ENCODE assay signal across 8 mouse cellular contexts in genomic region chr16:8406708-8407107, GRCm38 (mm10). TPM values are rescaled to one million over a fixed set of nuclear protein-coding genes. Genes with fewer than 3 reads are reported as not detected.
A peak's percentile ranks its signal among the peaks of the same experiment; 100 is the strongest.
DNase-seq lines count a peak whose midpoint lies in the region; ATAC-seq and TF ChIP-seq lines count a peak whose summit lies in the region.

No protein-coding gene starts in this region.

- DNase-seq in CD8-positive naive resting alpha-beta T cell, adult 2 months (ENCODE audit: low read depth in 2 of 2, low spot score in 2 of 2), result peak; percentile 46 to 62
- no peak for DNase-seq in Patski (ENCODE audit: low read depth, low spot score)
- peak; percentile 61 to 83 for DNase-seq in cerebellum, postnatal 25 days
- DNase-seq in gastrocnemius, postnatal 10 days, result peak; percentile 70
- peak; percentile 60 to 81 for DNase-seq in kidney, postnatal 36 days
- DNase-seq in lung, adult 2 months, result peak; percentile 43
- peak; percentile 75 for DNase-seq in retina, postnatal 7 days (ENCODE audit: low read depth, low spot score)
- DNase-seq in urinary bladder, postnatal 36 days (ENCODE audit: low spot score in 2 of 2), result peak; percentile 21 to 43

- under 1% methylated on average over 6 of the region's 6 CpGs for WGBS in lung, adult 2 months

- H3K27me3 ChIP-seq in Patski, result peaks cover 19% of the 10 kb centered on the region

- CTCF ChIA-PET in Patski (lab: Charles Lee), result no interaction called here

- no peak for TF ChIP-seq POLR2A in lung, adult 2 months (IDR thresholded peaks at IDR 0.05; ENCODE audit: borderline replicate concordance, extremely low read depth, low read depth, low read length)

- TF ChIP-seq CTCF in Patski (IDR thresholded peaks at IDR 0.05), result peak; percentile 72
- peak; percentile 61 for TF ChIP-seq CTCF in lung, adult 2 months (IDR thresholded peaks at IDR 0.05; ENCODE audit: insufficient read depth, low read length)

- in situ Hi-C loops in Patski (cut with MboI; ENCODE audit: low pct_unique_long_range_greater_than_20kb), result no loop called here

- H3K4me3 ChIP-seq in lung, adult 2 months (replicated peaks; ENCODE audit: extremely low read depth, low read depth, low read length), result no peak overlapping the region

- POLR2A ChIA-PET in Patski (lab: Charles Lee), result no interaction called here

- ATAC-seq in Patski, result no peak

- no peaks in the 10 kb centered on the region for H3K4me1 ChIP-seq in lung, adult 2 months (ENCODE audit: control insufficient read depth, insufficient read depth, low read length)

RNA-seq across cellular contexts. Expression of gene Tmem114, which starts 18.2 kb away (rescaled TPM):
- not detected for polyA plus RNA-seq in Patski (2021)
- not detected for total RNA-seq in gastrocnemius, postnatal 10 days (2021)
- not detected in 2 replicates for polyA plus RNA-seq in lung, adult 2 months (2012; rRNA removed)
